Mouse (Mus musculus) megakaryocyte, embryonic 14.5 days (primary cell): ENCODE data around the gene Plekhg3.

Source experiments
- FLI1 ChIP-seq: IDR thresholded peaks from 2 replicates; pipeline ENCODE4 v1.6.1; 2012; ENCODE audit warnings: low read length, inconsistent platforms, mixed read lengths
- GATA1 ChIP-seq: IDR thresholded peaks from 3 replicates; pipeline ENCODE4 v1.6.1; 2012; ENCODE audit warnings: mixed read lengths, low read length, inconsistent platforms, borderline replicate concordance

- TF ChIP-seq GATA1 = no peak
- no peak for TF ChIP-seq FLI1
These were observed 31.5 kb downstream of the Plekhg3 start for GRCm38 (mm10) chr12:76562196-76562595.
